Mouse (Mus musculus): ENCODE data around the gene Depdc1a. TPM values are rescaled to one million over a fixed set of nuclear protein-coding genes. Genes with fewer than 3 reads are reported as not detected.
A peak's percentile ranks its signal among the peaks of the same experiment; 100 is the strongest.
"Not testable (repeated sequence)": the region's sequence is repeated elsewhere in the genome, so short reads cannot be mapped to it uniquely, and the experiment has no call there.

Depdc1a gene
- under 1 TPM; 0.28 to 0.30 TPM for total RNA-seq (2021)

GRCm38 (mm10) chr3:159495243-159495801 lies at the start of gene Depdc1a:
Gene Depdc1a, plus strand, starts transcription at chr3:159495433.
- peak; percentile 91 to 94 for DNase-seq
- intact Hi-C loops (cut with DNase I): no loop called here

- DNase-seq: no peak
- intact Hi-C loops (cut with DNase I): no loop called here
Observed at GRCm38 (mm10) chr3:159470059-159470458, 25.2 kb upstream of the Depdc1a start.

- intact Hi-C loops (cut with DNase I): no loop called here
- DNase-seq: no peak
Observed at GRCm38 (mm10) chr3:159475465-159475864, 19.8 kb upstream of the Depdc1a start.

- intact Hi-C loops (cut with DNase I): no loop called here
- no peak for DNase-seq
Observed at GRCm38 (mm10) chr3:159477250-159477962, 17.8 kb upstream of the Depdc1a start.

- DNase-seq; intact Hi-C loops (cut with DNase I): not testable (repeated sequence)
Observed at GRCm38 (mm10) chr3:159494709-159495108, 524 bp upstream of the Depdc1a start.

GRCm38 (mm10) chr3:159508899-159509298 lies 13.7 kb downstream of the Depdc1a start:
- intact Hi-C loops (cut with DNase I): no loop called here
- no peak for DNase-seq

- DNase-seq: no peak
- intact Hi-C loops (cut with DNase I): no loop called here
Observed at GRCm38 (mm10) chr3:159528563-159528962, 33.3 kb downstream of the Depdc1a start.

- intact Hi-C loops (cut with DNase I): loop anchor here (10.0 kb wide), 1 partner anchor 1174 kb away; no protein-coding TSS in a partner anchor
- DNase-seq: no peak
Observed at GRCm38 (mm10) chr3:159548303-159548702, 53.1 kb downstream of the Depdc1a start.

- DNase-seq: no peak
- intact Hi-C loops (cut with DNase I): no loop called here
Observed at GRCm38 (mm10) chr3:159550224-159550623, 55.0 kb downstream of the Depdc1a start.

Other genes with a start within 250 kb of the Depdc1a start
- gene Rpe65, start 103.7 kb downstream of the Depdc1a start, total RNA-seq (2021): not detected